Mouse (Mus musculus): Measurements from ENCODE around the gene Ebi3. TPM values are rescaled to one million over a fixed set of nuclear protein-coding genes. Genes with fewer than 3 reads are reported as not detected.

Gene Ebi3
- total RNA-seq, 2 experiments from 2014 or later = 2.1 to 3.0 TPM

GRCm38 (mm10) chr17:55957726-55958583 is 5.5 kb downstream of the Ebi3 start:
- DNase-seq (ENCODE audit: low spot score in 2 of 2) = peak in 1 of 2 experiments; percentile 2

- DNase-seq (ENCODE audit: low spot score in 2 of 2) = no peak
These were observed 6.1 kb downstream of the Ebi3 start for GRCm38 (mm10) chr17:55958584-55958886.

DNA sequence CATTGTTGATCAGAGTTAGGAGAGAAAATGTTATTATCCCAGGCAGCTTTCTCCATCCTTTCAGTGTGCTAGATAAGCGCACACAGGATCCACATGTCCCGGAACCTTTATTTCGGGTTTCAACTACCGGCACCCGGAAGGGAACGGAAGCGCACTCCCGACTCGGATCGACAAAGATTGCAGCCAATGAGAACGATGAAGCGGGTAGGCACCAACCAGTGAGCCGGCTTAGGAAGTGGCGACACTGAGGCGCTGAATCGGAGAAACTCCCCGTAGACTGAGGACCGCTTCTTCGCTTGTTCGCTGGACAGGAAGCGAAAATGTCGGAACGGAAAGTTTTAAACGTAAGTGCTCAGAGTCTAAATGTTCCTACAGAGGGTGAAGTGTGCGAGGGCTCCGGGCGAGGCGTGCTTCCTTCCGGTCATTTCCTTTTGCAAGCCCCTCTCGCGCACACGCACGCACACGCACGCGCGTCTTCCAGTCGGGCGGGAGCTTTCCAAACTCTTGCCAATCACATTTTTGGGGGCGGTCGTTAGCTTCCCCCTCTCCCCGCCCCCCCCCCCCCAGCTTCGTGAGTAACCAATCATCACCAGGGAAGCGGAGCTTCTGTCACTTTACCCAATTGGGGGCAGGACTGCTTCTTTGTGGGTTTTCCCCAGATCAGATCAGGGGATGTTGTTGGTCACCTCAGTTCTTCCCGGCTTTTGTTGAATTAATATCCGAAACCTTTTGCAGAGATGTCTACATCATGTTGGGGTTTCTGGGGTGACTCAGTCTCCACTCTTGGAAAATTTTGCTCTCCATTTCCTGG is 6.7 kb downstream of the Ebi3 start, which contains the start of gene Yju2:
Gene Yju2, plus strand, starts transcription at position 182 of the 811 bp plus-strand sequence.
- DNase-seq (ENCODE audit: low spot score in 2 of 2) = peak; percentile 80 to 86

DNA sequence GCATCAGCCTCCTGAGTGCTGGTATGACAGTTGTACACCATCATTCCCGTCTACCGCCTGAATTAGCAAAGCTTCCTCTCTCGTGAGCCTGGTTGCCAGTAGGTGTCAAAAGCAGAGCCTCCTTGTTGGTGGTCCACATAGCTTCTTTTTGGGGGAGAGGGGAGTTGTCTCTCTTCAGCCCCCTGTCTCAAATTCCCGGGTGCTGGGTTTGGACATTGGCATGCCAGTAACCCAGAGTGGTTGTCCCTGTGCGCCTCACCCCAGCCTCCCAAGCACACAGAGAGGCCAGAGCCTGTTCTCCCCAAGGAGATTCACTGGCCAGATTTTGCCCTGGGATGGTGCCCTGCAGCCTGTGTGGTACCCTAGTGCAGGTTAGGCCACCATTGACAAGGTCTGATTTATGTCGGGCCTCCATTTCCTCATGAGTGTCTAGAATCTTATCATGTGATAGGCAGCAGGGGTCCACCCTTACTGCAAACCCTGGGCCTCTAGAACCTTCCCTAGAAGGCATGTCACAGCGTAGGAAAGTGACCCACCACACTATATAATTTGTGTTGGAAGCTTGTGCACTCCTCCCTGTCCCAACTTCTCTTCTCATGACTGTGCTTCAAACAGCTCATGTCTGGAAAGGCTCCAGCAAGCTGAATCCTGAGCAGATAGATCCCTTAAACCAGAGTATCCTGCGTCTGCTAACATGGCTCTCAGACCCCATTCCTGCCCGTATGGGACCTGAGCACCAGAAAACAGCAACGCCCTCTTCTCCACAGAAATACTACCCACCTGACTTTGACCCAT is 7.7 kb downstream of the Ebi3 start:
- no peak for DNase-seq (ENCODE audit: low spot score in 2 of 2)

GRCm38 (mm10) chr17:55960791-55961190 is 8.4 kb downstream of the Ebi3 start:
- DNase-seq (ENCODE audit: low spot score in 2 of 2) = no peak

DNA sequence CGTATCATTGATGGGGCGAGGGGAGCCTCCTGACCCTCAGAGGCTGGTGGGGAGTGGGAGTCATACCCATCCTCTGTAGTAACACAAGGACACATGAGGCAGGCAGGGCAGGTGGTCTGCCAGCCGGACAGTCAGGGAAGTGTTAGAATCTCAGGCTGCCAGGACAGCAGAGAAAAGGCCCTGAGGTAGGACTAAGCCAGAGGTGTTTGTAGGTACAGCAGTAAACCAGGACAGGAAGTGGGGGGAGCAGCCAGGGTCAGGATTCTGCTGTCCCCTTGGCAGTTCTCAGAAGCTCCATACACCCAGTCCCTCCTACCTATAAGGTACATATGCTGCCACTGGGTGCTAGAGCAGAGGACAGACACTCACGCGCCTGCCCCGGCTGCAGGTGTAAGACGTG is 9.2 kb downstream of the Ebi3 start:
- DNase-seq (ENCODE audit: low spot score in 2 of 2) = no peak

DNA sequence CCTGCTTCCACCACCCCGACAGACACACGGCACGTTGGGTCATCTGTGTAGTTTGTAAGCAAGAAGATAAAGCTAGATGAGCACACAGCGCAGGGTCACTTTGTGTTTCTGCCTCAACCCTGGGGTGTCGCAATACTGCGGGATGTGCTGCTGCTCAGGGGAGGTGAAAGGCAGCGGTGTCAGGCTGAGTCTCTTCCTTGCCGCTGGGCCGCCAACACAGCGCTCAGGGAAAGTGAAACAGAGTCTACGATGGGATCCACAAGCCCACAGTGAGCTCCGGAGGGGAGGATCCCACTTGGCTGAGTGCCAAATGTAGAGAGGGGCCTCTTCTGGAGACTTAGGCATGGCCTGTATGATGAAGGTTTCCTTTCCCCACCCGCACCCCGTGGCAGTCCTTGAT is 10.7 kb downstream of the Ebi3 start:
- DNase-seq (ENCODE audit: low spot score in 2 of 2) = peak in 1 of 2 experiments; percentile 2

- no peak for DNase-seq (ENCODE audit: low spot score in 2 of 2)
These were observed 12.1 kb downstream of the Ebi3 start for GRCm38 (mm10) chr17:55964496-55964895.

- no peak for DNase-seq (ENCODE audit: low spot score in 2 of 2)
These were observed 12.6 kb downstream of the Ebi3 start for GRCm38 (mm10) chr17:55964996-55965395.

GRCm38 (mm10) chr17:55967186-55967585 is 14.7 kb downstream of the Ebi3 start:
- DNase-seq (ENCODE audit: low spot score in 2 of 2) = no peak

GRCm38 (mm10) chr17:55968210-55968609 is 15.8 kb downstream of the Ebi3 start:
- no peak for DNase-seq (ENCODE audit: low spot score in 2 of 2)

DNA sequence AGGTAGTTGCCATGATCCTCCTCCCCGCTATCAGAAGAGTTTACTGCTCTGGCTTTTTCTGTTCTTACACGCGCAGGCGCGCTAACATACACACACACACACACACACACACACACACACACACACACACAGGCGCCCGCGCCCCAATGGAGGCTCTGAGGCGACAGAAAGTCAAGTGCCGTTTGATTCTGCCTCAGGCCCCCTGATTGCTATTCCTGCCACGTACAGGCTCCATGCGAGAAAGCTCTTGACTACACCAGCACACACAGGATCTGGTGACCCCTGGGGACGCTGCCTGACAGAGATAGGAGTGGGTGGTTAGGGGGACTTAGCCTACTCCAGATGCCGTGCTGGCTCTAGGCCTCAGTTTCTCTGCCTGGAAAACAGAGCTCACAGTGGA is 17.1 kb downstream of the Ebi3 start:
- no peak for DNase-seq (ENCODE audit: low spot score in 2 of 2)

GRCm38 (mm10) chr17:55969966-55970891 is 17.8 kb downstream of the Ebi3 start, which contains the start of gene Shd:
Shd (plus strand) TSS chr17:55970467.
- DNase-seq (ENCODE audit: low spot score in 2 of 2) = no peak

GRCm38 (mm10) chr17:55971453-55971852 is 19.0 kb downstream of the Ebi3 start:
- DNase-seq (ENCODE audit: low spot score in 2 of 2) = no peak

- peak in 1 of 2 experiments; percentile 70 for DNase-seq (ENCODE audit: low spot score in 2 of 2)
These were observed 23.9 kb downstream of the Ebi3 start for GRCm38 (mm10) chr17:55976255-55976862.

DNA sequence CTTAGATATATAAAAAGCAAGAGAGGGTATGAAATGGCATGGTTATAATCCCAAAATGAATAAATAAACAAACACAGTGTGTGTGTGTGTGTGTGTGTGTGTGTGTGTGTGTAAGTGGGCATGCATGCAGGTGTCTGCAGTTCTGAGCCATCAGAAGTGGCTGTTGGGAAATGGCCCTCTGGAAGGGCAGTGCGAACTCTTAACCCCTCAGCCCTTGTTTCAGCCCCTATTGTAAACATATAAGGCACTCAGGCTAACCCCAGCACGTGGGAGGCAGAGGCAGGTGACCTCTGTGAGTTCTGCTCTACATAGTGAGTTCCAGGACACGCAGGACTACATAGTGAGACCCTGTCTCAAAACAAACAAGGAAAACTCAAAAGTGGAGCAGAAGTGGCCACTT is 24.9 kb downstream of the Ebi3 start:
- DNase-seq (ENCODE audit: low spot score in 2 of 2) = no peak

DNA sequence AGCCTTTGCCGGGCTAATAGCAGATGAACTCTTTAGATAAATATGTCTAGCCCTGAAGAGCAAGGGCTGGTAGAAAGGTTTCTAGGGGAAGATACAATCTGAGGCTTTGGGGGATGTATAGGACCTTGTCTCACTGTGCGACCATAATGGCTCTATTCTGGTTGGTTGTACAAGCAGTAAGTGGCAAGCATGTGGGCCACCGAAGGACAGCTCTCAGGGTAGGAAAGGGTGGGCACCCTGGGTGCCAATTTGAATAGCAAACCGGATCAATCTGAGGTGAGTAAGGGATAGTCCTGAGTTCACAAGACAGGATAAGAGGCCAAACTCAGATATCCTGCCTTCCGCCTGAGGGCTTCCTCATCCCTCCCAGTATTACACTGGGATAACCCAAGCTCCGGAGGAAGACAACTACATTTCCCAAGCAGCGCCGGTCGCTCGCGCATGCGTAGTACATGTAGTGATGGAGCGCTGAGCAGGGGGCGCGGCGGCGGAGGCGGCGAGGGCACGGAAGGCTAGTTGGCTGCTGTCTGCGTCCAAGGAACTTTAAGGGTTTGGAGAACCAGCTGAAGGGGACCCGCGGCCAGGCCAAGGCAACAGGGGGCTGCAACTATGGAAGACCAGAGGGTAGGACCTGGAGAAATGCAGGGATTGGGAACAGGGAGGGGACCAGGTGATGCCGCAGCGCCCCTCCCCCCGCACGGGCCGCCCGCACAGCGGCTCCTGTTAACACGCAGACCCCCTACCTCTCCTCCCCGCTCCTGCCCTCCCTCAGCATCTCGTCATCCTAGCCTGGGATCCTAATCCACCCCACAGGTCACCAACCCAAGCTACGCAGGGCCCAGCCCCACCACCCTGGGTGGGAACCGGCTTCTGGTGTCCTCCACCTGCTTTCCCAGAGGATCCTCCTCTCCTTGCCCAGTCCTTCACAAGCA is 33.9 kb downstream of the Ebi3 start, which contains the start of gene Fsd1:
Gene Fsd1, plus strand, starts transcription at position 480 of the 932 bp plus-strand sequence.
- no peak for DNase-seq (ENCODE audit: low spot score in 2 of 2)

GRCm38 (mm10) chr17:55990278-55990898 is 37.9 kb downstream of the Ebi3 start:
- no peak for DNase-seq (ENCODE audit: low spot score in 2 of 2)

All from adrenal gland, postnatal 4 days (tissue).